Mouse (Mus musculus) heart, adult 2 months (tissue): Measurements from ENCODE around the gene Ttc9c.

Experiments used
- CTCF ChIP-seq: fragments of 200-600 bp; IDR thresholded peaks from 2 replicates; pipeline ENCODE4 v1.8.1; 2022; ENCODE audit warnings: antibody characterized with exemption, mild to moderate bottlenecking, moderate library complexity
- EP300 ChIP-seq: fragments of 200-500 bp; IDR thresholded peaks from 2 replicates; pipeline ENCODE4 v1.6.1; 2011; ENCODE audit warnings: low read depth, low read length, control low read depth; ENCODE audit not compliant: insufficient read depth
- POLR2A ChIP-seq: fragments of 200-500 bp; IDR thresholded peaks from 2 replicates; pipeline ENCODE4 v1.6.1; 2011; ENCODE audit warnings: mild to moderate bottlenecking, low read depth, low read length, control low read depth; ENCODE audit not compliant: insufficient read depth

- TF ChIP-seq CTCF, result no peak
- TF ChIP-seq POLR2A, result no peak
- no peak for TF ChIP-seq EP300
Observed at GRCm38 (mm10) chr19:8815812-8816211, 3.3 kb downstream of the Ttc9c start.
